Mouse (Mus musculus) midbrain, embryonic 14.5 days (tissue): ENCODE results near the gene Fn3k. TPM values are rescaled to one million over a fixed set of nuclear protein-coding genes. Genes with fewer than 3 reads are reported as not detected.
A peak's percentile ranks its signal among the peaks of the same experiment; 100 is the strongest.

Experiments
- ATAC-seq: fragments of 200-750 bp; cut with Nextera tagmentation; 2 replicates; pipeline ENCODE4 v1.8.0; 2017; ENCODE audit warnings: moderate number of reproducible peaks, moderate library complexity; ENCODE audit not compliant: low FRiP score, low TSS enrichment
- DNase-seq: peaks from one replicate; pipeline ENCODE4 v3.0.0-alpha.2; 2015
- H3K27ac ChIP-seq: fragments of 300-500 bp; sonication (generic); replicated peaks from 2 replicates; pipeline ENCODE4 v1.5.1; 2014; ENCODE audit warnings: mild to moderate bottlenecking, low read depth, low read length, moderate library complexity
- H3K27me3 ChIP-seq: fragments of 300-500 bp; sonication (generic); 2 replicates; pipeline ENCODE4 v1.6.1; 2014; ENCODE audit warnings: low read length, control low read depth, mixed read lengths; ENCODE audit not compliant: control insufficient read depth, insufficient read depth
- H3K36me3 ChIP-seq: fragments of 300-500 bp; sonication (generic); 2 replicates; pipeline ENCODE4 v1.6.1; 2014; ENCODE audit warnings: low read length, control low read depth; ENCODE audit not compliant: control insufficient read depth, insufficient read depth
- H3K4me1 ChIP-seq: fragments of 300-500 bp; sonication (generic); 2 replicates; pipeline ENCODE4 v1.6.1; 2014; ENCODE audit warnings: mild to moderate bottlenecking, antibody characterized with exemption, low read length, control low read depth; ENCODE audit not compliant: control insufficient read depth, insufficient read depth
- H3K4me2 ChIP-seq: fragments of 300-500 bp; sonication (generic); 2 replicates; pipeline ENCODE4 v1.6.1; 2014; ENCODE audit warnings: mild to moderate bottlenecking, low read length, moderate library complexity
- H3K4me3 ChIP-seq: fragments of 300-500 bp; sonication (generic); replicated peaks from 2 replicates; pipeline ENCODE4 v1.5.1; 2014; ENCODE audit warnings: low read depth, low read length
- H3K9ac ChIP-seq: fragments of 300-500 bp; sonication (generic); replicated peaks from 2 replicates; pipeline ENCODE4 v1.6.1; 2014; ENCODE audit warnings: mild to moderate bottlenecking, low read length, moderate library complexity
- H3K9me3 ChIP-seq: fragments of 300-500 bp; sonication (generic); 2 replicates; pipeline ENCODE4 v1.6.1; 2016; ENCODE audit warnings: low read length, control low read depth, mixed read lengths; ENCODE audit not compliant: control insufficient read depth
- WGBS: fragments of 180-500 bp; shearing (Covaris S2); extraction: QIAGEN DNeasy Blood & Tissue Kit; methylation state at CpG from one replicate; pipeline ENCODE4 v1.1.7; 2014; 5-methylcytosine and 5-hydroxymethylcytosine counted together
- polyA plus RNA-seq: library from polyadenylated mRNA; unstranded; fragments of >200 nt; fragmentation: Nextera tagmentation; extraction: Ambion mirVana; gene quantifications from 2 replicates; pipeline ENCODE4 v1.2.1, GENCODE M21; 2014

Fn3k gene
- polyA plus RNA-seq, 1 experiment from 2014 or later, result 3.7 TPM

GRCm38 (mm10) chr11:121417971-121418370 is 16.7 kb upstream of the Fn3k start:
- Histone ChIP-seq H3K27ac (no peak overlapping the region), H3K27me3 (no peaks in the 10 kb centered on the region), H3K4me3 (no peak overlapping the region), H3K9ac (no peak overlapping the region), H3K4me1 (peaks cover 13% of the 10 kb centered on the region), H3K36me3 (no peaks in the 10 kb centered on the region), H3K4me2 (no peak overlapping the region), H3K9me3 (no peaks in the 10 kb centered on the region)
- ATAC-seq (no peak), DNase-seq (no peak)
- 88% methylated on average over 5 of the region's 5 CpGs for WGBS

GRCm38 (mm10) chr11:121418932-121419331 is 15.8 kb upstream of the Fn3k start:
- Histone ChIP-seq H3K4me3 (no peak overlapping the region), H3K9ac (no peak overlapping the region), H3K27ac (no peak overlapping the region), H3K9me3 (no peaks in the 10 kb centered on the region), H3K27me3 (no peaks in the 10 kb centered on the region), H3K36me3 (no peaks in the 10 kb centered on the region), H3K4me1 (peaks cover 13% of the 10 kb centered on the region), H3K4me2 (no peak overlapping the region)
- 48% methylated on average over 2 of the region's 2 CpGs for WGBS
- DNase-seq, result no peak
- no peak for ATAC-seq

- no peaks in the 10 kb centered on the region for H3K27me3 ChIP-seq
- no peak for ATAC-seq
Measured at GRCm38 (mm10) chr11:121420379-121420778, 14.3 kb upstream of the Fn3k start.

GRCm38 (mm10) chr11:121420830-121421552 is 13.7 kb upstream of the Fn3k start, which contains the start of gene Fn3krp:
Gene Fn3krp, plus strand, starts transcription at chr11:121421401.
- Histone ChIP-seq H3K36me3 (0 out of 2 replicates have a peak, but pooled peaks cover 4% of the 10 kb centered on the region), H3K9ac (peak within 1 kb of the TSS; percentile 68), H3K27me3 (no peaks in the 10 kb centered on the region), H3K4me2 (peak within 1 kb of the TSS; percentile 74), H3K4me3 (peak within 1 kb of the TSS; percentile 72), H3K9me3 (no peaks in the 10 kb centered on the region), H3K4me1 (peaks cover 13% of the 10 kb centered on the region), H3K27ac (peak within 1 kb of the TSS; percentile 58)
- DNase-seq, result peak; percentile 98
- 1% methylated on average over 28 of the region's 28 CpGs for WGBS
- peak; percentile 100 for ATAC-seq

More at GRCm38 (mm10) chr11:121420379-121420778, 14.3 kb upstream of the Fn3k start:
- Histone ChIP-seq H3K4me1 (peaks cover 13% of the 10 kb centered on the region), H3K4me3 (peak overlapping the region; percentile 72), H3K9me3 (no peaks in the 10 kb centered on the region), H3K27ac (no peak overlapping the region), H3K36me3 (0 out of 2 replicates have a peak, but pooled peaks cover 2% of the 10 kb centered on the region), H3K4me2 (peak overlapping the region; percentile 74), H3K9ac (no peak overlapping the region)
- WGBS, result 51% methylated on average over 5 of the region's 5 CpGs
- DNase-seq, result no peak

GRCm38 (mm10) chr11:121421553-121422173 is 13.1 kb upstream of the Fn3k start:
- Histone ChIP-seq H3K4me1 (peaks cover 13% of the 10 kb centered on the region), H3K4me2 (peak overlapping the region; percentile 74), H3K4me3 (peak overlapping the region; percentile 72), H3K27me3 (no peaks in the 10 kb centered on the region), H3K27ac (no peak overlapping the region), H3K9ac (peak overlapping the region; percentile 68), H3K36me3 (0 out of 2 replicates have a peak, but pooled peaks cover 4% of the 10 kb centered on the region), H3K9me3 (no peaks in the 10 kb centered on the region)
- ATAC-seq (peak; percentile 67), DNase-seq (peak; percentile 50)
- under 1% methylated on average over 28 of the region's 28 CpGs for WGBS

GRCm38 (mm10) chr11:121433397-121433796 is 1.3 kb upstream of the Fn3k start:
- no peak for DNase-seq
- Histone ChIP-seq H3K9me3 (no peaks in the 10 kb centered on the region), H3K36me3 (peaks cover 18% of the 10 kb centered on the region), H3K9ac (no peak overlapping the region), H3K4me1 (peaks cover 12% of the 10 kb centered on the region), H3K4me2 (no peak overlapping the region), H3K27ac (no peak overlapping the region), H3K27me3 (no peaks in the 10 kb centered on the region), H3K4me3 (no peak overlapping the region)
- ATAC-seq, result no peak
- WGBS, result 81% methylated on average over 4 of the region's 4 CpGs

GRCm38 (mm10) chr11:121437236-121437635 is 2.5 kb downstream of the Fn3k start:
- 73% methylated on average over 5 of the region's 5 CpGs for WGBS
- Histone ChIP-seq H3K9me3 (no peaks in the 10 kb centered on the region), H3K4me2 (no peak overlapping the region), H3K9ac (no peak overlapping the region), H3K36me3 (no peaks in the 10 kb centered on the region), H3K4me1 (peaks cover 12% of the 10 kb centered on the region), H3K27ac (no peak overlapping the region), H3K4me3 (no peak overlapping the region), H3K27me3 (no peaks in the 10 kb centered on the region)
- DNase-seq (no peak), ATAC-seq (no peak)

- 71% methylated on average over 5 of the region's 5 CpGs for WGBS
- H3K36me3 ChIP-seq, result no peaks in the 10 kb centered on the region
- H3K4me2 ChIP-seq, result no peak overlapping the region
- no peak overlapping the region for H3K4me3 ChIP-seq
- ATAC-seq (no peak), DNase-seq (no peak)
- peaks cover 4% of the 10 kb centered on the region; the same call in 1 of the 2 replicates for H3K4me1 ChIP-seq
- no peak overlapping the region for H3K9ac ChIP-seq
- H3K27me3 ChIP-seq, result no peaks in the 10 kb centered on the region
- H3K9me3 ChIP-seq, result no peaks in the 10 kb centered on the region
- H3K27ac ChIP-seq, result no peak overlapping the region
Measured at GRCm38 (mm10) chr11:121439686-121440292, 5.1 kb downstream of the Fn3k start.
